Mouse (Mus musculus): ENCODE results near the gene Gm14226. TPM values are rescaled to one million over a fixed set of nuclear protein-coding genes. Genes with fewer than 3 reads are reported as not detected.
"Not testable (repeated sequence)": the region's sequence is repeated elsewhere in the genome, so short reads cannot be mapped to it uniquely, and the experiment has no call there.

The Gm14226 gene
- polyA plus RNA-seq, 1 experiment from 2014 or later, result 0.36 TPM

GRCm38 (mm10) chr2:155050504-155051236 lies 32.6 kb downstream of the Gm14226 start:
- WGBS, result under 1% methylated on average over 45 of the region's 45 CpGs
- Histone ChIP-seq H3K27ac (replicated peaks) (peak overlapping the region; percentile 90), H3K36me3 (no peaks in the 10 kb centered on the region), H3K9me3 (no peaks in the 10 kb centered on the region), H3K4me1 (replicated peaks) (peaks cover 14% of the 10 kb centered on the region), H3K9ac (peak overlapping the region; percentile 80), H3K4me2 (peak overlapping the region; percentile 76), H3K4me3 (peak overlapping the region; percentile 51), H3K27me3 (no peaks in the 10 kb centered on the region)
- ATAC-seq (ENCODE audit: low read depth), result peak; percentile 97

GRCm38 (mm10) chr2:155051622-155052351 lies 33.7 kb downstream of the Gm14226 start:
- no peaks in the 10 kb centered on the region for H3K9me3 ChIP-seq
- no peaks in the 10 kb centered on the region for H3K36me3 ChIP-seq
- no peaks in the 10 kb centered on the region for H3K27me3 ChIP-seq
- H3K4me2 ChIP-seq, result peak overlapping the region; percentile 76
- H3K4me3 ChIP-seq, result peak overlapping the region; percentile 51
- WGBS, result 32% methylated on average over 9 of the region's 9 CpGs
- no peak for ATAC-seq (ENCODE audit: low read depth)
- H3K27ac ChIP-seq (replicated peaks), result peak overlapping the region; percentile 85; the same call in 1 of the 2 replicates
- H3K4me1 ChIP-seq (replicated peaks), result peaks cover 14% of the 10 kb centered on the region
- peak overlapping the region; percentile 69 for H3K9ac ChIP-seq

GRCm38 (mm10) chr2:155052681-155053080 lies 34.6 kb downstream of the Gm14226 start:
- Histone ChIP-seq H3K27me3 (no peaks in the 10 kb centered on the region), H3K9ac (no peak overlapping the region), H3K9me3 (no peaks in the 10 kb centered on the region), H3K36me3 (no peaks in the 10 kb centered on the region), H3K4me2 (no peak overlapping the region), H3K4me1 (replicated peaks) (peaks cover 14% of the 10 kb centered on the region), H3K4me3 (no peak overlapping the region), H3K27ac (replicated peaks) (no peak overlapping the region)
- no peak for ATAC-seq (ENCODE audit: low read depth)
- WGBS, result 86% methylated on average over 2 of the region's 2 CpGs

GRCm38 (mm10) chr2:155053512-155053911 lies 35.4 kb downstream of the Gm14226 start:
- H3K9ac ChIP-seq; H3K9me3 ChIP-seq; ATAC-seq (ENCODE audit: low read depth); H3K27ac ChIP-seq (replicated peaks); H3K4me2 ChIP-seq; H3K36me3 ChIP-seq; H3K4me3 ChIP-seq; H3K27me3 ChIP-seq: not testable (repeated sequence)
- WGBS, result 90% methylated on average over 8 of the region's 8 CpGs
- H3K4me1 ChIP-seq (replicated peaks), result peaks cover 14% of the 10 kb centered on the region

GRCm38 (mm10) chr2:155054672-155055071 lies 36.6 kb downstream of the Gm14226 start:
- no peaks in the 10 kb centered on the region for H3K9me3 ChIP-seq
- peaks cover 6% of the 10 kb centered on the region for H3K36me3 ChIP-seq
- peaks cover 14% of the 10 kb centered on the region for H3K4me1 ChIP-seq (replicated peaks)
- H3K27ac ChIP-seq (replicated peaks), result no peak overlapping the region
- no peak for ATAC-seq (ENCODE audit: low read depth)
- H3K27me3 ChIP-seq, result no peaks in the 10 kb centered on the region
- H3K4me3 ChIP-seq, result no peak overlapping the region
- H3K9ac ChIP-seq, result no peak overlapping the region
- no peak overlapping the region for H3K4me2 ChIP-seq
- 78% methylated on average over 3 of the region's 3 CpGs for WGBS

GRCm38 (mm10) chr2:155056076-155056578 lies 38.1 kb downstream of the Gm14226 start:
- WGBS, result 82% methylated on average over 5 of the region's 5 CpGs
- Histone ChIP-seq H3K4me2 (no peak overlapping the region), H3K36me3 (peaks cover 14% of the 10 kb centered on the region), H3K9ac (no peak overlapping the region), H3K4me1 (replicated peaks) (peaks cover 8% of the 10 kb centered on the region), H3K9me3 (no peaks in the 10 kb centered on the region), H3K27me3 (no peaks in the 10 kb centered on the region), H3K27ac (replicated peaks) (no peak overlapping the region), H3K4me3 (no peak overlapping the region)
- no peak for ATAC-seq (ENCODE audit: low read depth)

GRCm38 (mm10) chr2:155057361-155057760 lies 39.3 kb downstream of the Gm14226 start:
- Histone ChIP-seq H3K9ac (no peak overlapping the region), H3K4me1 (replicated peaks) (no peaks in the 10 kb centered on the region), H3K4me3 (no peak overlapping the region), H3K27me3 (no peaks in the 10 kb centered on the region), H3K36me3 (peaks cover 26% of the 10 kb centered on the region), H3K4me2 (no peak overlapping the region), H3K9me3 (no peaks in the 10 kb centered on the region), H3K27ac (replicated peaks) (no peak overlapping the region)
- 81% methylated on average over 1 of the region's 1 CpGs for WGBS
- ATAC-seq (ENCODE audit: low read depth), result no peak

- 86% methylated on average over 9 of the region's 9 CpGs for WGBS
- Histone ChIP-seq H3K4me3 (no peak overlapping the region), H3K4me1 (replicated peaks) (peaks cover 26% of the 10 kb centered on the region), H3K9me3 (no peaks in the 10 kb centered on the region), H3K36me3 (peaks cover 26% of the 10 kb centered on the region), H3K27ac (replicated peaks) (no peak overlapping the region), H3K27me3 (no peaks in the 10 kb centered on the region), H3K9ac (no peak overlapping the region), H3K4me2 (no peak overlapping the region)
- no peak for ATAC-seq (ENCODE audit: low read depth)
Measured at GRCm38 (mm10) chr2:155071027-155071426, 53.0 kb downstream of the Gm14226 start.

GRCm38 (mm10) chr2:155072353-155073145 lies 54.5 kb downstream of the Gm14226 start:
- no peak overlapping the region for H3K27ac ChIP-seq (replicated peaks)
- no peak for ATAC-seq (ENCODE audit: low read depth)
- peaks cover 26% of the 10 kb centered on the region for H3K4me1 ChIP-seq (replicated peaks)
- H3K4me2 ChIP-seq, result peak overlapping the region; percentile 61; the same call in 1 of the 2 replicates
- H3K36me3 ChIP-seq, result peaks cover 11% of the 10 kb centered on the region
- H3K4me3 ChIP-seq, result no peak overlapping the region
- no peaks in the 10 kb centered on the region for H3K27me3 ChIP-seq
- no peaks in the 10 kb centered on the region for H3K9me3 ChIP-seq
- H3K9ac ChIP-seq, result peak overlapping the region; percentile 82; the same call in 1 of the 2 replicates
- 82% methylated on average over 8 of the region's 8 CpGs for WGBS

- peak overlapping the region; percentile 88 for H3K27ac ChIP-seq (replicated peaks)
- peaks cover 3% of the 10 kb centered on the region for H3K36me3 ChIP-seq
- no peaks in the 10 kb centered on the region for H3K9me3 ChIP-seq
- H3K27me3 ChIP-seq, result no peaks in the 10 kb centered on the region
- WGBS, result 26% methylated on average over 3 of the region's 3 CpGs
- H3K4me3 ChIP-seq, result peak overlapping the region; percentile 64
- H3K9ac ChIP-seq, result peak overlapping the region; percentile 82
- H3K4me2 ChIP-seq, result peak overlapping the region; percentile 61
- ATAC-seq (ENCODE audit: low read depth), result no peak
- H3K4me1 ChIP-seq (replicated peaks), result peaks cover 26% of the 10 kb centered on the region
Measured at GRCm38 (mm10) chr2:155073347-155073746, 55.3 kb downstream of the Gm14226 start.

GRCm38 (mm10) chr2:155073978-155074765 lies 56.1 kb downstream of the Gm14226 start, which contains the start of gene Ahcy:
TSS of gene Ahcy (minus strand) at chr2:155074497.
- H3K36me3 ChIP-seq, result no peaks in the 10 kb centered on the region
- H3K4me1 ChIP-seq (replicated peaks), result peaks cover 26% of the 10 kb centered on the region
- no peaks in the 10 kb centered on the region for H3K27me3 ChIP-seq
- peak within 1 kb of the TSS; percentile 82 for H3K9ac ChIP-seq
- H3K9me3 ChIP-seq, result no peaks in the 10 kb centered on the region
- H3K27ac ChIP-seq (replicated peaks), result peak within 1 kb of the TSS; percentile 88
- ATAC-seq (ENCODE audit: low read depth), result peak; percentile 96
- WGBS, result 0% methylated on average over 56 of the region's 56 CpGs
- H3K4me3 ChIP-seq, result peak within 1 kb of the TSS; percentile 64
- peak within 1 kb of the TSS; percentile 61 for H3K4me2 ChIP-seq
